Mouse (Mus musculus): ENCODE measurements around the gene Olfr319.

DNA sequence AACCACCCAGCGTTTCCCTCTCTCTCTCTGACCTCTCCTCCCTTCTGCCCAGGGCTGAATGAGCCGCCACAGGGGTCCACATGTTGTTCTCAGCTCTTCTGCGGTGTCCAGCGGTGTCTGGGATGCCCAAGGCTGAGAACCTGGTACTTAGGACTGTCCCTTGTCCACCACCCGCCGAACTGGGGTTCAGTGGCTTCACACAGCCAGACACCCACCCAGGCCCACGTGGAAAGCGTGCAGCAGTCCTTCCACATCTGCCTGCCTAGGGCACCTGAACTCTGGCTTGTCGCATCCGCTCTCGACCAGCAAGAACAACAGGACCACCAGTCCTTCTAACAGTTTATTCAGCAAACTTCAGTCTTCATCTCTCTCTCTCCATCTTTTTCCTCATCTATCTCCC lies 10.1 kb downstream of the Olfr319 start:
- TF ChIP-seq CTCF (IDR thresholded peaks at IDR 0.05; ENCODE audit: low read depth) (no peak), EP300 (IDR thresholded peaks at IDR 0.05; ENCODE audit: low read depth) (no peak)
